Mouse (Mus musculus) CD4-positive, CD25-positive, alpha-beta regulatory T cell, adult 2 months (primary cell): ENCODE measurements around the gene Ncapd2.

Source experiments
- DNase-seq: peaks from one replicate; pipeline ENCODE4 v3.0.0-alpha.2; 2012; ENCODE audit warnings: low read depth, low spot score

Ncapd2 gene

GRCm38 (mm10) chr6:125215148-125215954, 23.9 kb upstream of the Ncapd2 start, which contains the start of gene Vamp1:
Gene Vamp1, plus strand, starts transcription at chr6:125215551.
- peak; percentile 95 for DNase-seq

GRCm38 (mm10) chr6:125213715-125214114, 22.2 kb upstream of the Ncapd2 start:
- no peak for DNase-seq

GRCm38 (mm10) chr6:125213129-125213528, 21.6 kb upstream of the Ncapd2 start:
- no peak for DNase-seq

GRCm38 (mm10) chr6:125212621-125213020, 21.1 kb upstream of the Ncapd2 start:
- no peak for DNase-seq

GRCm38 (mm10) chr6:125210436-125210835, 18.9 kb upstream of the Ncapd2 start:
- DNase-seq: peak; percentile 27

- no peak for DNase-seq
Observed at GRCm38 (mm10) chr6:125197166-125197565, 5.7 kb upstream of the Ncapd2 start.

GRCm38 (mm10) chr6:125196301-125196700, 4.8 kb upstream of the Ncapd2 start:
- DNase-seq: no peak

- DNase-seq: no peak
Observed at GRCm38 (mm10) chr6:125195541-125196075, 4.1 kb upstream of the Ncapd2 start.

- no peak for DNase-seq
Observed at GRCm38 (mm10) chr6:125193390-125193789, 1.9 kb upstream of the Ncapd2 start.

- no peak for DNase-seq
Observed at GRCm38 (mm10) chr6:125192841-125193240, 1.3 kb upstream of the Ncapd2 start.

GRCm38 (mm10) chr6:125192016-125192714, 664 bp upstream of the Ncapd2 start:
- peak; percentile 92 for DNase-seq

GRCm38 (mm10) chr6:125190816-125191215, 685 bp downstream of the Ncapd2 start:
- DNase-seq: no peak

GRCm38 (mm10) chr6:125186203-125186602, 5.3 kb downstream of the Ncapd2 start:
- no peak for DNase-seq

GRCm38 (mm10) chr6:125182133-125182532, 9.4 kb downstream of the Ncapd2 start:
- DNase-seq: no peak

GRCm38 (mm10) chr6:125179601-125180000, 11.9 kb downstream of the Ncapd2 start:
- DNase-seq: no peak

- no peak for DNase-seq
Observed at GRCm38 (mm10) chr6:125175469-125175868, 16.0 kb downstream of the Ncapd2 start.

GRCm38 (mm10) chr6:125173256-125173655, 18.2 kb downstream of the Ncapd2 start:
- DNase-seq: no peak

GRCm38 (mm10) chr6:125172474-125172873, 19.0 kb downstream of the Ncapd2 start:
- DNase-seq: no peak

- no peak for DNase-seq
Observed at GRCm38 (mm10) chr6:125170194-125170593, 21.3 kb downstream of the Ncapd2 start.

- no peak for DNase-seq
Observed at GRCm38 (mm10) chr6:125168086-125168485, 23.4 kb downstream of the Ncapd2 start.

GRCm38 (mm10) chr6:125166861-125167650, 24.4 kb downstream of the Ncapd2 start:
- DNase-seq: no peak
